Mouse (Mus musculus): ENCODE measurements around the gene Ppp2r2c. TPM values are rescaled to one million over a fixed set of nuclear protein-coding genes. Genes with fewer than 3 reads are reported as not detected.
A peak's percentile ranks its signal among the peaks of the same experiment; 100 is the strongest.

Ppp2r2c gene
- polyA plus RNA-seq, 1 experiment, result 259 TPM

DNA sequence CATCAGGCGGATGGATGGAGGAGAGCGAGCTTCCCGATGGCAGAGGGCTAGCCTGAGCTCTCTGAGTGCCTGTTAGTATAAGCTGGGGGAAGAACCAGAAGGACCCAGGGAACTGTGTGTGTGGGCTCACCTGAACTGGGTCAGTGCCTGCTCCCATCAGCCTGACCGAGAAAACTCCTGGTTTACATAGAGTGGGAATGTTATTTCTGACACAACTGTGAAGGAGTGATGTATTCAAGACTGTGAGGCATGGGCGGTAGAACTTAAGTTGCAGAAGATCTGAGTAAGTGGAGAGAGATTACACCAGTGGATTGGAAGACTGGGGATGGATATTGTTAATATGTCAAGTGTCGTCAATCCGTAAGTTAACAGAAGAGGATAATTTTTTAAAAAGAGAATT is 11.8 kb upstream of the Ppp2r2c start:
- 93% methylated on average over 7 of the region's 7 CpGs for WGBS

DNA sequence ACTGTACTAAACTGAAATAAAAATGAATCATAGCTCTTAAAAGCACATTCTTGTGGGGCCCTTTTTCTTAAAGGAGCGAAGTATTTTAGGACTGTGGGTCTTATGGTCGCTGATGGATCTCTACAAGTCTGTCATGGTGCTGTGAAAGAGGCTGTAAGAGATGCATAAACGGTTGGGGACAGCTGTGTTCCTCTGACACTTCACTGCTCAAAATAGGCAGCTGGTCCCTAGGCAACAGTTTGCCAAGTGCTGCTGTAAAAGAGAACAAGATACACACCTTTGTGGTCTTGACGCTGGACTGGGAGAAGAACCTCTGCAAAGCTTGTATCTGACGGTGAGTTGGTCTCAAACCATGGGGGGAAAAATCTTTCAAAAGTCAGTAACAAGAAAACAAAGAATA is 10.8 kb upstream of the Ppp2r2c start:
- H3K27ac ChIP-seq (ENCODE audit: insufficient read depth, low read length), result no peak overlapping the region
- peaks cover 3% of the 10 kb centered on the region; the same call in 1 of the 2 replicates for H3K4me1 ChIP-seq (ENCODE audit: control insufficient read depth, insufficient read depth, low read length)
- WGBS, result 53% methylated on average over 5 of the region's 5 CpGs
- no peak overlapping the region for H3K4me3 ChIP-seq (replicated peaks; ENCODE audit: insufficient read depth, low read depth, low read length)
- TF ChIP-seq CTCF (IDR thresholded peaks at IDR 0.05; ENCODE audit: borderline replicate concordance, insufficient read depth, low read depth, low read length) (no peak), POLR2A (IDR thresholded peaks at IDR 0.05; ENCODE audit: borderline replicate concordance, insufficient read depth, low read length) (no peak)
- no peaks in the 10 kb centered on the region for H3K27me3 ChIP-seq (ENCODE audit: control insufficient read depth, insufficient read depth, low read length)
- no peak for DNase-seq

More for the DNA sequence above, 11.8 kb upstream of the Ppp2r2c start:
- Histone ChIP-seq H3K27me3 (ENCODE audit: control insufficient read depth, insufficient read depth, low read length) (no peaks in the 10 kb centered on the region), H3K4me1 (ENCODE audit: control insufficient read depth, insufficient read depth, low read length) (peaks cover 3% of the 10 kb centered on the region; the same call in 1 of the 2 replicates), H3K27ac (ENCODE audit: insufficient read depth, low read length) (no peak overlapping the region), H3K4me3 (replicated peaks; ENCODE audit: insufficient read depth, low read depth, low read length) (no peak overlapping the region)
- TF ChIP-seq CTCF (IDR thresholded peaks at IDR 0.05; ENCODE audit: borderline replicate concordance, insufficient read depth, low read depth, low read length) (no peak), POLR2A (IDR thresholded peaks at IDR 0.05; ENCODE audit: borderline replicate concordance, insufficient read depth, low read length) (no peak)
- no peak for DNase-seq

DNA sequence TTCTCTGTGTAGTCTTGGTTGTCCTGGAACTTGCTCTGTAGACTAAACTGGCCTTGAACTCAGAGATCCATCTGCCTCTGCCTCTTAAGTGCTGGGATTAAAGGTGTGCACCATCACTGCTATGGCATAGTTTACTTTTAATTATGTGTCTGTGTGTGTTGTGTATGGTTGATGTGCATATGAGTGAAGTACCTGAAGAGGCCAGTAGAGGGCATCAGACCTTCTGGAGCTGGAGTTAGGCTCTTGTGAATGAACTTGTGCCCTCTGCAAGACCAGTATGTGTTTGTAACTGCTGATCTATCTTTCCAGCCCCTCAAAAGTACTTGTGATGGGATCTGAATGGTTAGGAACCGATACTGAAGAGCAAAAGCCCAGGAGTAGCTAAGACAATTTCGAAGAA is 7.2 kb upstream of the Ppp2r2c start:
- no peak for DNase-seq
- no peaks in the 10 kb centered on the region for H3K27me3 ChIP-seq (ENCODE audit: control insufficient read depth, insufficient read depth, low read length)
- H3K4me3 ChIP-seq (replicated peaks; ENCODE audit: insufficient read depth, low read depth, low read length), result no peak overlapping the region
- peaks cover 7% of the 10 kb centered on the region; the same call in 1 of the 2 replicates for H3K4me1 ChIP-seq (ENCODE audit: control insufficient read depth, insufficient read depth, low read length)
- TF ChIP-seq POLR2A (IDR thresholded peaks at IDR 0.05; ENCODE audit: borderline replicate concordance, insufficient read depth, low read length) (no peak), CTCF (IDR thresholded peaks at IDR 0.05; ENCODE audit: borderline replicate concordance, insufficient read depth, low read depth, low read length) (0 out of 2 replicates have a peak, but pooled peaks have one; percentile 32)
- no peak overlapping the region for H3K27ac ChIP-seq (ENCODE audit: insufficient read depth, low read length)
- 89% methylated on average over 2 of the region's 2 CpGs for WGBS

GRCm38 (mm10) chr5:36866701-36867250 is 1.5 kb upstream of the Ppp2r2c start:
- H3K4me3 ChIP-seq (replicated peaks; ENCODE audit: insufficient read depth, low read depth, low read length), result peak overlapping the region; percentile 79
- H3K27ac ChIP-seq (ENCODE audit: insufficient read depth, low read length), result peak overlapping the region; percentile 90
- TF ChIP-seq POLR2A (IDR thresholded peaks at IDR 0.05; ENCODE audit: borderline replicate concordance, insufficient read depth, low read length), result no peak
- TF ChIP-seq CTCF (IDR thresholded peaks at IDR 0.05; ENCODE audit: borderline replicate concordance, insufficient read depth, low read depth, low read length), result no peak
- 24% methylated on average over 7 of the region's 7 CpGs for WGBS
- peak; percentile 36 to 37 for DNase-seq
- H3K4me1 ChIP-seq (ENCODE audit: control insufficient read depth, insufficient read depth, low read length), result peaks cover 16% of the 10 kb centered on the region
- H3K27me3 ChIP-seq (ENCODE audit: control insufficient read depth, insufficient read depth, low read length), result no peaks in the 10 kb centered on the region

DNA sequence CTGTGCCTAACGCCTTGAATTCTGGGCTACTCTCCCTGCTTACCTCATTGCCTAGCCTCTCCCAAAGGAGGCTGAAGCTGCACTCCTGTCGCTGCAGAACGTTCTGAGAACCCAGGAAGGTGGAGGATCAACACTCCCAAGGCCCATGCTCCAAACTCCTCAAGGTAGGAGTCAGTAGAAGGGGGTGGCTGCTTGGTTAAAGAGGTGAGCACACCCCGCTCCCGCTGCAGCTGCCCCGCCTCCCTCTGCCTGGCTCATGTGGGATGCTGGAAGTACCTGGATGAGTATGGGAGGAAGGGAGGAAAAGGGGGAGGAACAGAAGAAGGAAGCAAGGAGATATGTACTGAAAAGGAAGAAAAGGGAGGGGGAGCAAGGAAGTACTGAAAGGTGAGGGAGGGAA is 752 bp upstream of the Ppp2r2c start:
- 0 out of 2 replicates have a peak, but pooled peaks have one; percentile 12 for TF ChIP-seq POLR2A (IDR thresholded peaks at IDR 0.05; ENCODE audit: borderline replicate concordance, insufficient read depth, low read length)
- no peak for TF ChIP-seq CTCF (IDR thresholded peaks at IDR 0.05; ENCODE audit: borderline replicate concordance, insufficient read depth, low read depth, low read length)
- Histone ChIP-seq H3K4me3 (replicated peaks; ENCODE audit: insufficient read depth, low read depth, low read length) (peak overlapping the region; percentile 79), H3K27ac (ENCODE audit: insufficient read depth, low read length) (peak overlapping the region; percentile 90), H3K27me3 (ENCODE audit: control insufficient read depth, insufficient read depth, low read length) (no peaks in the 10 kb centered on the region), H3K4me1 (ENCODE audit: control insufficient read depth, insufficient read depth, low read length) (peaks cover 18% of the 10 kb centered on the region)
- peak; percentile 49 to 54 for DNase-seq
- WGBS, result 6% methylated on average over 6 of the region's 6 CpGs

- no peak for TF ChIP-seq CTCF (IDR thresholded peaks at IDR 0.05; ENCODE audit: borderline replicate concordance, insufficient read depth, low read depth, low read length)
- peak; percentile 15; the same call in 1 of the 2 replicates for TF ChIP-seq POLR2A (IDR thresholded peaks at IDR 0.05; ENCODE audit: borderline replicate concordance, insufficient read depth, low read length)
- peak; percentile 79 to 80 for DNase-seq
- WGBS, result 0% methylated on average over 7 of the region's 7 CpGs
- Histone ChIP-seq H3K27ac (ENCODE audit: insufficient read depth, low read length) (peak overlapping the region; percentile 98), H3K27me3 (ENCODE audit: control insufficient read depth, insufficient read depth, low read length) (no peaks in the 10 kb centered on the region), H3K4me1 (ENCODE audit: control insufficient read depth, insufficient read depth, low read length) (peaks cover 29% of the 10 kb centered on the region), H3K4me3 (replicated peaks; ENCODE audit: insufficient read depth, low read depth, low read length) (peak overlapping the region; percentile 97)
Measured at GRCm38 (mm10) chr5:36869186-36869577, 869 bp downstream of the Ppp2r2c start.

GRCm38 (mm10) chr5:36869578-36870236 is 1.4 kb downstream of the Ppp2r2c start:
- H3K27ac ChIP-seq (ENCODE audit: insufficient read depth, low read length), result peak overlapping the region; percentile 98
- peak overlapping the region; percentile 97 for H3K4me3 ChIP-seq (replicated peaks; ENCODE audit: insufficient read depth, low read depth, low read length)
- TF ChIP-seq POLR2A (IDR thresholded peaks at IDR 0.05; ENCODE audit: borderline replicate concordance, insufficient read depth, low read length), result 0 out of 2 replicates have a peak, but pooled peaks have one; percentile 18
- TF ChIP-seq CTCF (IDR thresholded peaks at IDR 0.05; ENCODE audit: borderline replicate concordance, insufficient read depth, low read depth, low read length), result no peak
- H3K4me1 ChIP-seq (ENCODE audit: control insufficient read depth, insufficient read depth, low read length), result peaks cover 35% of the 10 kb centered on the region
- under 1% methylated on average over 55 of the region's 56 CpGs for whole genome bisulfite sequencing
- DNase-seq, result peak; percentile 84 to 85
- H3K27me3 ChIP-seq (ENCODE audit: control insufficient read depth, insufficient read depth, low read length), result no peaks in the 10 kb centered on the region

DNA sequence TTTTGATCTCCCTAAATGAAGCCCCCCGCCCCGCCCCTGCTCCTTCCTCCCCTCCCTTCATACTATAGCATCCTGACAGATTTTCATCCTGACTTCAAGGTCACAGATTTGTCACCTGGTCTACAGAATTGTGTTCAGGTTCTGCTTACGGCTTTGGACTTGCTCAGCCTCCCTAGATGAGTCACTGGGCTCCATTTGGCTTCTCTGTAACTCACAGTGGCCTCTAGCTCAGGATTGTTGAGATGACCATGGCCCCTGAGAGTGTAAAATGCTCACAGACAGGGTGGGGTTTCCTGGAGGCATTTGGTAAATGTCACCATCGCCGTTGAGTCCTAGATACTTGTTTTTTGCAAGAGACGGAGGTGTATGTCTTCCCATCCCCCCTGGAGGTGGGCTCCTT is 2.6 kb downstream of the Ppp2r2c start:
- peaks cover 42% of the 10 kb centered on the region for H3K4me1 ChIP-seq (ENCODE audit: control insufficient read depth, insufficient read depth, low read length)
- DNase-seq, result peak; percentile 30 to 63
- 25% methylated on average over 6 of the region's 6 CpGs for WGBS

More for the DNA sequence above, 2.6 kb downstream of the Ppp2r2c start:
- no peaks in the 10 kb centered on the region for H3K27me3 ChIP-seq (ENCODE audit: control insufficient read depth, insufficient read depth, low read length)
- no peak for TF ChIP-seq CTCF (IDR thresholded peaks at IDR 0.05; ENCODE audit: borderline replicate concordance, insufficient read depth, low read depth, low read length)
- TF ChIP-seq POLR2A (IDR thresholded peaks at IDR 0.05; ENCODE audit: borderline replicate concordance, insufficient read depth, low read length), result no peak
- peak overlapping the region; percentile 13; the same call in 1 of the 2 replicates for H3K27ac ChIP-seq (ENCODE audit: insufficient read depth, low read length)
- H3K4me3 ChIP-seq (replicated peaks; ENCODE audit: insufficient read depth, low read depth, low read length), result peak overlapping the region; percentile 97
